Mouse (Mus musculus) cerebellum, postnatal 10 days (tissue): ENCODE data around the gene Lsg1.

Experiments used
- DNase-seq, 2 experiments: peaks; one replicate each; pipeline ENCODE4 v3.0.0; 2021; ENCODE audit warnings: mixed read lengths in 2 of 2

Lsg1 gene

DNA sequence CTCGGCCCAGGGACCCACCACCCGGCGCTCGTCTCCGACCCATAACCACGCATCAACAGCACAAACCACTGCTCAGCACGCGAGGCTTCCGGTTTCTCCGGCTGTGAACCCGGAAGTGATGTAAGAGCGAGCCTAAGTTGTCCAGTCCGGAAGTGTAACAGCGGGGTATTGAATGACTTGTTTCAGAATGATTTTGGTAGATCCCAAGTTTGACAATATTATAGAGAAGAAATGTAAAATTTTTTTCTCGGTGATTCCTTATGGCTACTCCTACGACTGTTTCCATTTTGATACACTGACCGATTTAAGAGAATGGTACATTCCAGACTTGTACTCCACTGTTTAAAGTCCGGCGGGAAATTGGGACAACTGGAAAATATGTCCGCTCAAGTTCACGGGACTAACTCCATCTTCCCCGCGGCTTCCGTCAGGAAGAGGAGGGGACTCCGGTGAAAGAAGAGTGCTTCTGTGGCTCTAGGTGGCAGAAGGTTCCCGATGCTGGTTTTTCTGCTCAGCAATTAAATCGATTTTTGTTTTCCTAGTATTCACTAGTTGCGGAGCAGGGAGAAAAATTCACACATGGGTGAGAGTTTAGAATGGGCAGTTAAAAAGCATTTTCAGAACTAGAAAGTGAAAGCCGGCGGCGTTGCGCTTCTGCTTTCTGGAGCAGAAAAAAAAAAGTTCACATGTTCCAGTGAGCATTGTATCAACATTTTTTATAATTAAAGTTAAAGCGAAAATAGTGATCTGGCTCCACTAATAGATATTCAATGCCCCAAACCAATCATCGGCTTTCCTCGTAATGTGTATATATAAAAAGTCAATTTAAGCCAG is at the start of gene Lsg1:
Gene Lsg1, minus strand, starts transcription at position 99 of the 834 bp plus-strand sequence.
- peak; percentile 93 for DNase-seq

GRCm38 (mm10) chr16:30633906-30634746 is 46.7 kb upstream of the Lsg1 start:
- no peak for DNase-seq

DNA sequence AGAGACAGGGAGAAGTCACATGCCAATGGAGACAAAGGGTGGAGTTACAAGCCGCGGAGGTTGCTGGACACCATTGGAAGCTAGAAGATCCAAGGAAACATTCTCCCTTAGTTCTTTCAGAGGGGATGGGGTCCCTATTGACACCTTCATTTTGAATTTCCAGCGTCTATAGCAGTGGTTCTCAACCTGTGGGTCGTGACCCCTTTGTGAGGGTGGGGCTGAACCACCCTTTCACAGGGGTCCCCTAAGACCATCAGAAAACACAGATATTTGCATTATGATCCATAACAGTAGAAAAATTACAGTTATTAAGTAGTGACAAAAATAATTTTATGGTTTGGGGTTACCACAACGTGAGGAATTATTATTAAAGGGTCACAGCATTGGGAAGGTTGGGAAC is 42.1 kb upstream of the Lsg1 start:
- no peak for DNase-seq

- no peak for DNase-seq
Observed at GRCm38 (mm10) chr16:30628401-30628800, 41.0 kb upstream of the Lsg1 start.

- DNase-seq = peak; percentile 42 to 50
Observed at GRCm38 (mm10) chr16:30627586-30628337, 40.4 kb upstream of the Lsg1 start.

DNA sequence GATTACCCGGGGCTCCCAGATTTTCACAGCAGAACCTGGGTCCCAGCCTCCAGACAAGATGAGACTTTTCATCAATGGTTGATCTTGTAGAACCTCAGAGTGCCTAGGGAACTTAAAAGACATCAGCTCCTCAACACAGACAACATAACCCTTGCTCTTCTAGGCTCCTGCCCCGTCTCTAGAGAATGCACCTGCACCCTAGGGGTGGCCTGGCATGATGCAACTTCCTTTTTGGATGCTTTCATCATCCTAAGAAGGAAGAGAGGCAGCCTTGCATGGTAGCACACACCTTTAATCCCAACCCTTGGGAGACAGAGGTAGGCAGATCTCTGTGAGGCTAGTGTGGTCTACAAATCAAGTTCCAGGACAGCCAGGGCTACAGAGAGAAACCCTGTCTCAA is 37.2 kb upstream of the Lsg1 start:
- DNase-seq = no peak

GRCm38 (mm10) chr16:30623645-30624044 is 36.3 kb upstream of the Lsg1 start:
- DNase-seq = no peak

DNA sequence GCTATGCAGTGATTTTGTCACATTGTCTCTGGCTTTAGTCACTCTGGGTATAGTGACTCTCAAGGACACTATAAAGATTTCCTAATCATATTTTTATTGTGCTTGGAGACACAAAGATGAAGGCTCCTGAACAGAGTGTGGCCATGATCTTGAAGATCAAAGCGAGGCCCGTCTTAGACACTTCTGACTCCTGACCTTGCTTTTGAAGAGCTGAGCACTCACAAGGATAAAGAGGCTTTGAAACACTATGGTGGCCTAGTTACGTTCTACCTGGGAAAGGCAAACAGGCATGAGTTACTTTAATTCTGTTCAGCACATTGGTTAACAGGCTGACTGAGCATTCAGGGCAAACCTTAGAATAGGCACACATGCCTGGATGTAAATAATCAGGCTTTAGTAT is 28.9 kb upstream of the Lsg1 start:
- DNase-seq = no peak

GRCm38 (mm10) chr16:30614705-30615317 is 27.4 kb upstream of the Lsg1 start:
- DNase-seq = no peak

- DNase-seq = no peak
Observed at GRCm38 (mm10) chr16:30614122-30614521, 26.7 kb upstream of the Lsg1 start.

GRCm38 (mm10) chr16:30613122-30613521 is 25.7 kb upstream of the Lsg1 start:
- no peak for DNase-seq

- DNase-seq = no peak
Observed at GRCm38 (mm10) chr16:30611331-30611730, 23.9 kb upstream of the Lsg1 start.

DNA sequence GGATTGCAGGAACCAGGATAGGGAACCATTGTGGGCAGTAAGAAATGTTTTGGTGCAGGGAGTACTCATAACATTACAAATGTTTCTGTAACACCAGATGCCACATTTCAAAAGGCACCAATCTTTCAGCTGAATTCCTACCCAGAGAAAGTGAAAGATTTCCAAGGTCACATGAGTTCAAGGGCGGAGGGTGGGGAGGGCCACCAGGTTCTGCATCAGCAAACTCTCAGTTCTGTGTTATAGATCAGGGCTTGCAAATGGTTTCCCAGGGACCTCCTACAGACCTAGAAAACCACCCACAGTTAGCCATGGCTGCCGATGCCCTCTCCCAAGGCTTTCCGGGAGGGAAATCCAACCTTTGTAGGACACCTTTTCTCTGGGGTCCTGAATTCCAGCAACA is 20.5 kb upstream of the Lsg1 start:
- DNase-seq = no peak

DNA sequence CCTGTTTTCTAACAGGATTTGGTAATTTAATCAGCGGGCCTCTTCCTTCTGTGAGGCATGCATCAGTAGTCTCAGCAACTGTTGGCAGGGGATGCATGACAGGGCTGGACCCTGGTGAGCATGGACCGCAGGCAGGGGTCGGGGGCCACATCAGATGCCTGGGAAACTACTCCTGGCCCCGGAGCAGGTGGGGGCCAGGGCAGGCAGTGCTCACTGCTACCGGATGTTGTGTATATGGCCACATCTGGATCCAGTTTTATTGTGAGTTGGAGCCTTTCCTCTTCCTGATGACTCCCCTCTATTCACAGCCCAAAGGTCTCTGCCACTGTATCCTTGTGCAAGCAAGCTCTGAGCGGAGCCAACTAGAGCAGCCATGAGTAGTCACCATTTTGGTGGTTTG is 18.1 kb upstream of the Lsg1 start:
- DNase-seq = no peak

DNA sequence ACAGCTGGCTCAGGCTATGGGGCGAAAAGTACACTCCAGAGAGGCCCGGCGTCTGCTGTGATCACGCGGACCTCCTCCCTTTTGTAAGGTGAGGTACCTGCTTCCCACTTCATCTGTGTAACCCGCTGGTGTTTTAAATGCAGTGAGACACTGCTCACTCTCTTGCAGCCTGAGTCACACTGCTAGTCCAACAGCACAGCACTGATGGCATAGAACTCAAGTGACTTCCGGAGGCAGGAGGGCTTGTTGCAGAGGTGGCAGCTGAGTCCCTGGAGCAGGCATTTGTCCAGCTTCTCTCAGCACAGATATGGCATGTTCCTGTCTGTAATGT is 17.4 kb upstream of the Lsg1 start:
- no peak for DNase-seq

- DNase-seq = peak; percentile 25 to 35
Observed at GRCm38 (mm10) chr16:30604061-30604806, 16.8 kb upstream of the Lsg1 start.

DNA sequence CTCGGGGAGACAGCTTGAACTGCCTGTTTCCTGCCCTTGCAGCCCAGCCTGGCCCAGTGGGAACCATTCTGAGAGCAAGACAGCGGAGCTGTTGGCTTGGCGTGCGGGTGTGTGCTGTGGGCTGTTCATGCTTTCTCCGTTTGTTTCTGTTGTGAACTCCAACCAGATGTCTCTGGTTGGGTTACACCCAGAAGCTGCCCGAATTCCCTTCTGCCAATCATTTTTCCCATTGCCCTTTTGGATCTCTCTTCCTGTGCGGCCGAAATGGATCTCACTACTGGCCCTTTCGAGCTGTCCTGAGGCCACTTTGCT is 16.1 kb upstream of the Lsg1 start:
- peak; percentile 45 to 55 for DNase-seq

GRCm38 (mm10) chr16:30602684-30603530 is 15.5 kb upstream of the Lsg1 start:
- DNase-seq = peak; percentile 39 to 43

DNA sequence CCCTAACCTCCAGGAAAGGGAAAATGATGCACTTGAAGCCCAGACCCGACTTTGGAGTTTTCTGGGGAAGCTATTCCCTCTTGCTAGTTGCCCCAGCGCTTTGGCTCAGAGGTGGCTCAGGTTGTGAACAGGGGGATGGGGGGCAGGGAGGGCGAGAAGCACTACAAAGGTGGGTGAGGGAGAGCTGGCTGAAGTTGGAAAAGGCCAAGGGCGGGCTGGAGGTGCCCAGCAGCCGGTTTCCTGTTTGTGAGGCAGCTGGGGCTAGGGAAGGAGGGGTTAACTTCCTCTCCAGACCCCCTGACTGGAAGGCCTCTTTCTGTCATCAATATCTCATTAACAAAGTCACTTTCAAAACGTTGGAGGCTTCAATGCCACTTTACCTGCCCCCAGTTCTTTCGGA is 14.6 kb upstream of the Lsg1 start:
- DNase-seq = peak; percentile 35 to 44

- DNase-seq = peak; percentile 87 to 88
Observed at GRCm38 (mm10) chr16:30601046-30601832, 13.8 kb upstream of the Lsg1 start.
